Mouse (Mus musculus) bone marrow macrophage, adult 2 months (primary cell): ENCODE data around the gene Socs5. TPM values are rescaled to one million over a fixed set of nuclear protein-coding genes. Genes with fewer than 3 reads are reported as not detected.

Experiments
- H3K27ac ChIP-seq: 2 replicates; pipeline ENCODE4 v1.5.1; 2012; ENCODE audit warnings: low read depth, low read length; ENCODE audit not compliant: insufficient read depth
- H3K4me1 ChIP-seq: 2 replicates; pipeline ENCODE4 v1.6.1; 2012; ENCODE audit warnings: low read length; ENCODE audit not compliant: control insufficient read depth, insufficient read depth
- H3K4me3 ChIP-seq: 2 replicates; pipeline ENCODE4 v1.5.1; 2012; ENCODE audit warnings: mild to moderate bottlenecking, low read length, moderate library complexity; ENCODE audit not compliant: insufficient read depth
- CTCF ChIP-seq: IDR thresholded peaks from 2 replicates; pipeline ENCODE4 v1.5.1; 2012; ENCODE audit warnings: low read depth, mild to moderate bottlenecking, low read length, moderate library complexity
- POLR2A ChIP-seq: IDR thresholded peaks from 2 replicates; pipeline ENCODE4 v1.6.1; 2012; ENCODE audit warnings: mild to moderate bottlenecking, low read depth, low read length, borderline replicate concordance
- polyA plus RNA-seq: library from polyadenylated mRNA; stranded (reverse); fragments of >200 nt; gene quantifications from 2 replicates; pipeline ENCODE4 v1.2.4, GENCODE M21; 2012; ENCODE audit not compliant: missing spikeins, insufficient read depth, insufficient read length

The Socs5 gene
- polyA plus RNA-seq, 1 experiment, result 20.4 TPM

GRCm38 (mm10) chr17:87176066-87177012 lies 68.9 kb downstream of the Socs5 start:
- TF ChIP-seq CTCF (no peak), POLR2A (no peak)
- H3K27ac ChIP-seq, result no peak overlapping the region

DNA sequence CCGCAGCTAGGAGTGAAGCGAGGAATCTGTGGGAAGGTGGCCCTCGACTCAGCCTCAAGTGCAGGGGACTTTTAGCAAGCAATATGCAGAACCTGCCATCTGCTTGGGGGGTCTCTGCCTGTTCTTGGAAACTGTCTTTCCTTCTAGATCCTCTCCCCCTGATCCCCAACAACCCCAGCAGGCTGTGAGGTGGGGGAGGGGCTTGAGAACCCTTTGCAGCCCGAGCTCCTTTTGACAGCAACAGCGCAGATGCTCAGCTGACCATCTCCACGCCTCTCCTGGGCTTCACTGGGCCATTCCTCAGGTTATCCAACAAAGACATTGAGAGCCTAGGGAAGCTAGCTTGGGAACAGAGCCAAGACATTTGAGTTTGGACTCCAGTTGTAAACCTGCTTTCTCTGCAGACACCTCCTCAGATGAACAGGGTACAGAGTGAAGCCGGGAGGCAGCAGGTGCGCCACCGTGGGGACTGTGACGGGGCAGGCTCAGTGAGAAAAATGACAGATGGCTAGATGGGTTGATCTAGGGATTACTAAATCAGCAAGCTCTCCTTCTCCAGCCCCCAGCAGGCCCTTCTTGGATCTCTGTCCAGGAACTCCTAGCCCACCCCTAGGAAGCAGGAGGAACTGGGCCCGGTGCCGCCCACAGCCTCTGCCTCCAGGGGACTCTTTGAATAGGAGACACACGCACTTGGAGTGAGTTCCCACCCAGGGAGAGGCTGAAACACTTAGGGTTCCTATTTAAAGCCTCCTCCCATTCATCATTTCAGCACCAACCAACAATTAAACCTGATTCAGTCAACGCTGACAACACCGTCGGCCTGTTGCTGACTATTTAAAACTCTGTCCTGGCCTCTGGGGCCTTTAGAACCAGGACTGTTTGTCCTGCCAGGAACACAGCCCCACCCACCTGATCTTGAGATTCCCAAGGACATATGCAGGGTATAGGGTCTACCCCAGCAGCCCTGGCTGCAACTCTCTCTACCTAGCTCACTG lies 71.4 kb downstream of the Socs5 start:
- Histone ChIP-seq H3K27ac (no peak overlapping the region), H3K4me3 (no peak overlapping the region), H3K4me1 (peaks cover 3% of the 10 kb centered on the region)
- TF ChIP-seq POLR2A (no peak), CTCF (no peak)

More at GRCm38 (mm10) chr17:87176066-87177012, 68.9 kb downstream of the Socs5 start:
- Histone ChIP-seq H3K4me3 (no peak overlapping the region), H3K4me1 (peaks cover 8% of the 10 kb centered on the region)

DNA sequence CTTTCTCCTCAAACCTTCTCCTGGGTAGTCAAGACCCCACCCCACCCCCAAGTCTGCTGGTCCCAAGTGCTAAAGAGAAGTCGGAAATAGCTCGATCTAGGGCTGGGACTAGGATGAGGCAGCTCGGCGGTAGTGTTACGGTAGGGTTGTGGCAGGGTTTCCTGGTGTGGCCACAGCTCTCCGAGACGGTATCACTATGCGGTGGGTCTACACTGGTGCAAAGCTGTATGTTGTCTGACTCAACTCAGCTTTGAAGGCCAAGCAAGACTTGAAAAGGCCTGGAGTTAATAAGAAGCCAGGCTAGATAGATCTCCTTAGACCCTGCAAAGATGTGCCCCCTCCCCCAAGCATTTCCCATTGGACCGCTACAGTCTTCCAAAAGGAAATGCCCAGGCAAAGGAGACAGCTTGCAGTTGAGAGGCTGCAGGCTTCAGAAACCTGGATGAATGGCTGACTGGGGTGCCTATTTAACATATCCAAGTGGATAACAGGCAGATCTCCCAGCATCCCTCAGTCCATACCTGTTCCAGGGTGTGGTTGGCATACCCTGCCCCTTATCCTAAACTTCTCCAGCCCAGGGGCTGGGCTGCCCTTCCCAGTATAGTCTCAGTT lies 72.6 kb downstream of the Socs5 start:
- Histone ChIP-seq H3K27ac (no peak overlapping the region), H3K4me1 (peaks cover 3% of the 10 kb centered on the region), H3K4me3 (no peak overlapping the region)
- no peak for TF ChIP-seq CTCF
- no peak for TF ChIP-seq POLR2A

DNA sequence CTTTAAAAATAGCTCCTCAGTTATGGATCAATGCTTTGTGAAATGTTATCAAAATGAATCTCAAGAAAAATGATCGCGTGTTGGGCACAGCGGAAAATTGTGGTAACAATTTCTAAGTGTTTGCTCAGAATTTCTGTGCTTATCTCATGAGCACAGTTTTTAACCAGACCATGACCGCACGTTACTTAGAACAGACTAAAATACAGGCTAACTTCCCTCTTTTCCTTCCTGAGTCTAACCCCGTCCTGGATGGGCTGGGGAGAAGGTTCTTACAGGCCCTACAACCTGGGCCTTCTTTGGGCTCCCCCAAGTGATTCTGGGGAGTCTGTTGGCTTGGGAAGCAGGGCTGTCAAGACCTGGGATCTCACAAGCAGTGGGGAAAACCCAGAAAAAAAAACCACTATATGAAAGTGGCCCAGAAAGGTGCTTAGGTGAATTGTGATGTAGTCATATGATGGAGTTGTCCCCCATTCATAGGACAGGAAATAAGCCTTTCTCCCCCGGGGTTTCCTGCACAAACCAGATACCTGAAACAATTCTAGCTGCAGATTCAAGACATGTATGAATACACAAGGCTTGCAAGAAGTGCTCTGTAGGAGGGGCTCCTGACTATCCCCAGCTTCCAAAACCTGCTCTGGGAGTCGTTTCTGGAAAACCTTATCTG lies 74.3 kb downstream of the Socs5 start:
- no peak overlapping the region for H3K27ac ChIP-seq
- TF ChIP-seq POLR2A (no peak), CTCF (no peak)
- H3K4me1 ChIP-seq, result no peaks in the 10 kb centered on the region
- H3K4me3 ChIP-seq, result no peak overlapping the region

DNA sequence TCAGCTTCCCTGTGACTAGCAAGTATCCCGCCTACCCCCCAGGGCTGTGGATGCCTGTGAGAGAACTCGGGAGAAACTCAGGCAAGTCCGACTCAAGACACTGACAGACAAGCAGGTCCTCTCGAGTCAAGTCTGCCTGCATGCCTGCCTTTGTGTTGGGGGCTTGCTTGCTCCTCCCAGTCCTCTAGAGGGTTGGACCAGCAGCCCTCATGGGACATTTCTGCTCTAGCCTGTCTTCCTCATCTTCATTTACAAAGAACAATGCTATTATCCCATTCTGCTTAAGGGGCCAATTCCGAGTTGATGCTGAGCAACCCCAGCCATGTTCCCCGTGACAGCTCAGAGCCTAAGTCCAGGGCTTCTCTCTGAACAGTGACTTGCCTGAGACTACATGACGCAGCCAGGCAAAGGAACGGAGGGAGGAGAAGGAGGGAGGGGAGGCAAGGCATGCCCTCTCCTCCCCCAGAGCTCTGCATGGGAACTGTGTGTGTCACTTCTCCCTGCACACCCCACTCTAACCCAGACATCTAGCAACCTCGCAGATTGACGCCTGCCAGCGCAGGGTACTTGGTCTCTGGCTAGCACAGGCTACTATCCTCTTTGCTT lies 78.1 kb downstream of the Socs5 start:
- H3K4me3 ChIP-seq, result no peak overlapping the region
- TF ChIP-seq POLR2A (no peak), CTCF (no peak)
- peaks cover 6% of the 10 kb centered on the region for H3K4me1 ChIP-seq

GRCm38 (mm10) chr17:87187005-87187404 lies 79.5 kb downstream of the Socs5 start:
- H3K4me3 ChIP-seq, result no peak overlapping the region
- no peak overlapping the region for H3K27ac ChIP-seq
- TF ChIP-seq CTCF (no peak), POLR2A (no peak)
- H3K4me1 ChIP-seq, result peaks cover 6% of the 10 kb centered on the region

More for the DNA sequence above, 78.1 kb downstream of the Socs5 start:
- no peak overlapping the region for H3K27ac ChIP-seq

Other genes starting within 250 kb of the Socs5 start
- gene Tmem247, start 190.3 kb upstream of the Socs5 start, polyA plus RNA-seq, result not detected in 2 replicates
- gene Atp6v1e2, start 159.8 kb upstream of the Socs5 start, polyA plus RNA-seq, result not detected in 2 replicates
- gene Rhoq, start 144.6 kb upstream of the Socs5 start, polyA plus RNA-seq, result 45.7 and 50.2 TPM in 2 replicates
- 9.6 and 12.6 TPM in 2 replicates for gene Pigf, start 82.3 kb upstream of the Socs5 start, polyA plus RNA-seq
- gene Cript, start 82.1 kb upstream of the Socs5 start, polyA plus RNA-seq, result 60.7 and 69.6 TPM in 2 replicates
- 74.4 and 84.8 TPM in 2 replicates for gene Mcfd2, start 158.3 kb downstream of the Socs5 start, polyA plus RNA-seq
- gene Ttc7, start 175.2 kb downstream of the Socs5 start, polyA plus RNA-seq, result 93.3 and 100 TPM in 2 replicates